Mouse (Mus musculus): ENCODE results near the gene Prkcd. TPM values are rescaled to one million over a fixed set of nuclear protein-coding genes. Genes with fewer than 3 reads are reported as not detected.

The Prkcd gene
- polyA plus RNA-seq, 1 experiment from 2014 or later, result 63.5 TPM

DNA sequence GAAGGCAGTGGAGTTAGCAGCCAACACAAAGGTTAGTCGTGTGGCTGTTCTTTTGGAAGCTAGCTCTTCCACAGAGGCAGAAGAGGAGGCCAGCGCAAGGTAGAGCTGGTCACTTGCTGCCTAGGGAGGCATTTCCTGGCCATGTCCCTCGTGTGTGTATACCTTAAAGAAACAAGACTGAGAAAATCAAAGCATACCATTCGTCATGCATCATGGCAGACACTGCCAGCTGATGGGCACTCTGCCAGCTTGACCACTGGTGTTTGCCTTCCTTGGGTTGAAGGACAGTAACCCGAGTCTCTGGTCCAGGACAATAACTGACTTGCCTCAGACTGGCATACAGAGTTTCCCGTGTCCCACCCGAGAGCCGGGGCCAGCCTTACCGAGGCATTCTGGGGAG lies 55.7 kb downstream of the Prkcd start:
- no peaks in the 10 kb centered on the region for H3K9me3 ChIP-seq (replicated peaks)
- H3K4me1 ChIP-seq, result no peaks in the 10 kb centered on the region
- no peak overlapping the region for H3K4me2 ChIP-seq (replicated peaks)
- no peak for ATAC-seq (ENCODE audit: insufficient number of reproducible peaks, low FRiP score, low TSS enrichment, low read depth)
- no peak overlapping the region for H3K9ac ChIP-seq
- H3K4me3 ChIP-seq (replicated peaks), result no peak overlapping the region
- WGBS, result 81% methylated on average over 9 of the region's 9 CpGs
- peaks cover 90% of the 10 kb centered on the region for H3K36me3 ChIP-seq
- H3K27ac ChIP-seq (replicated peaks), result no peak overlapping the region
- H3K27me3 ChIP-seq, result no peaks in the 10 kb centered on the region

DNA sequence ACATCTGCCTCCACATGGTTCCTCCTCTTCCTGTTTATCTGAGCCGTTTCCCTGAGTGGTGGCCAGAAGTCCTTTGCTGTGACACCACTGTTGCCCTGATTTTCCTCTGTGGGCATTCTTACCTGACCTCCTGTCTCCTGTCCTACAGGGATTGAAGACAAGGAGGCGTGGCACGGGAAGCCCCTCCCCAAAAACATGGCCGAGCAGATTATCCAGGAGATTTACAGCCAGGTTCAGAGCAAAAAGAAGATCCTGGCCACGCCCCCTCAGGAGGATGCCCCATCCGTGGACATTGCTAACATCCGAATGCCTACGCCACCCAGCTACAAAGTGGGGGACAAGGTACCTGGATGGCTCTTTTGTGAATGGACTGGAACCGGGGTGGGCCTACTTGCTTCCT lies 58.0 kb downstream of the Prkcd start:
- no peak for ATAC-seq (ENCODE audit: insufficient number of reproducible peaks, low FRiP score, low TSS enrichment, low read depth)
- no peak overlapping the region for H3K4me3 ChIP-seq (replicated peaks)
- H3K4me1 ChIP-seq, result no peaks in the 10 kb centered on the region
- no peaks in the 10 kb centered on the region for H3K9me3 ChIP-seq (replicated peaks)
- 91% methylated on average over 9 of the region's 9 CpGs for WGBS
- no peak overlapping the region for H3K27ac ChIP-seq (replicated peaks)
- H3K36me3 ChIP-seq, result peaks cover 94% of the 10 kb centered on the region
- H3K4me2 ChIP-seq (replicated peaks), result no peak overlapping the region
- H3K27me3 ChIP-seq, result no peaks in the 10 kb centered on the region
- no peak overlapping the region for H3K9ac ChIP-seq

GRCm38 (mm10) chr14:30566317-30566716 lies 59.7 kb downstream of the Prkcd start:
- H3K4me1 ChIP-seq, result no peaks in the 10 kb centered on the region
- no peak overlapping the region for H3K4me2 ChIP-seq (replicated peaks)
- H3K4me3 ChIP-seq (replicated peaks), result no peak overlapping the region
- peaks cover 84% of the 10 kb centered on the region for H3K36me3 ChIP-seq
- no peak overlapping the region for H3K9ac ChIP-seq
- 89% methylated on average over 6 of the region's 6 CpGs for WGBS
- no peaks in the 10 kb centered on the region for H3K27me3 ChIP-seq
- H3K9me3 ChIP-seq (replicated peaks), result no peaks in the 10 kb centered on the region
- H3K27ac ChIP-seq (replicated peaks), result no peak overlapping the region
- ATAC-seq (ENCODE audit: insufficient number of reproducible peaks, low FRiP score, low TSS enrichment, low read depth), result no peak

GRCm38 (mm10) chr14:30564451-30564850 lies 61.6 kb downstream of the Prkcd start:
- Histone ChIP-seq H3K4me3 (replicated peaks) (no peak overlapping the region), H3K27ac (replicated peaks) (no peak overlapping the region), H3K9ac (no peak overlapping the region), H3K9me3 (replicated peaks) (no peaks in the 10 kb centered on the region), H3K36me3 (peaks cover 84% of the 10 kb centered on the region), H3K27me3 (no peaks in the 10 kb centered on the region), H3K4me2 (replicated peaks) (no peak overlapping the region), H3K4me1 (no peaks in the 10 kb centered on the region)
- 90% methylated on average over 2 of the region's 2 CpGs for WGBS
- no peak for ATAC-seq (ENCODE audit: insufficient number of reproducible peaks, low FRiP score, low TSS enrichment, low read depth)

DNA sequence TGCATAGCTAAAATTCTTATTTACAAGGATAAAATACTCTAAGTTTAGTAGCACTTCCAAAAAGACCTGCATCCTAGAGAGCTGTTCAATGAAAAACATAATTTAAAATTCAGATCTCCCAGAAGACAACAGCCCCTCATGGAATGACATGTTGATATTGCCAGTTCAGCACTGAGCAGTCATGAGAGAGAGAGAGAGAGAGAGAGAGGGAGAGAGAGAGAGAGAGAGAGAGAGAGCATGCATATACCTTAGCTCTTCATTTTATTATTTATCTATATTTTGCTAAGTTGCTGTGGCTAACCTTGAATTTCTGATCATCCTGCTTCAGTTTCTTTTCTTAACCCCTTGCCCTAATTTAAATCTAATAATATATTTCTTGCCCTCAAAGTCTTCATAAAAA lies 63.7 kb downstream of the Prkcd start:
- Histone ChIP-seq H3K27ac (replicated peaks) (no peak overlapping the region), H3K27me3 (no peaks in the 10 kb centered on the region), H3K9ac (no peak overlapping the region), H3K9me3 (replicated peaks) (no peaks in the 10 kb centered on the region), H3K36me3 (peaks cover 75% of the 10 kb centered on the region), H3K4me2 (replicated peaks) (no peak overlapping the region), H3K4me1 (0 out of 2 replicates have a peak, but pooled peaks cover 5% of the 10 kb centered on the region), H3K4me3 (replicated peaks) (no peak overlapping the region)
- ATAC-seq (ENCODE audit: insufficient number of reproducible peaks, low FRiP score, low TSS enrichment, low read depth), result no peak

- Histone ChIP-seq H3K9ac (no peak overlapping the region), H3K4me2 (replicated peaks) (no peak overlapping the region), H3K27ac (replicated peaks) (no peak overlapping the region; the same call in 1 of the 2 replicates), H3K9me3 (replicated peaks) (no peaks in the 10 kb centered on the region), H3K27me3 (no peaks in the 10 kb centered on the region), H3K4me1 (0 out of 2 replicates have a peak, but pooled peaks cover 5% of the 10 kb centered on the region), H3K4me3 (replicated peaks) (no peak overlapping the region), H3K36me3 (peaks cover 69% of the 10 kb centered on the region)
- no peak for ATAC-seq (ENCODE audit: insufficient number of reproducible peaks, low FRiP score, low TSS enrichment, low read depth)
- WGBS, result 72% methylated on average over 14 of the region's 14 CpGs
Observed at GRCm38 (mm10) chr14:30561470-30562187, 64.4 kb downstream of the Prkcd start.

DNA sequence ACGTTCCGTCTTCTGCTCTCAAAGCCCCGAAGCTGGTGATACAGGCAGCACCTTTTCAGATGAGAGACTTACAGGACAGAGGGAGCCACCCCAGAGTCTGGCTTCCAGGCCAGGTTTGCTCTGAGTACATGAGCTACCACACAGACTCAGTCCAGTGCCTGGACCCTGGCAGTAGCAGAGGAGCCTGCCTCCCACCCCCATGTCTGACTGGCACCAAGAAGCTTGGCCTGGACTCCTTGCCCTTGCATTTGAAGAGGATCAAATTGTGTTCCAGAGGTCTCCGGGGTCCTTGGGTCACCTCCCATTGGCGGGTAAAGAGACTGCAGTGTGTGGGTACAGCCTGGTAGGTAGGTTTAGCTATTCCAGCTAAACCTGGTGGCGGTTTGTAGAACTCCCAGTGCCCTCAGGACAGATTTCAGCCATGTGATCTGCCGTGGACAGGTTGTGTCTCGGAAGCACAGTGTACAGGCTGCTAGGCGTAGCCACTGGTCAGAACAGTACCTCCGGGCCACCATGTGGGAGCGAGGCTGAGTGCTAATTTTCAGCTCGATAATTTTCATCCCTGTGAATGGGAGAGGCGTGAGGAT lies 65.1 kb downstream of the Prkcd start:
- H3K9me3 ChIP-seq (replicated peaks), result no peaks in the 10 kb centered on the region
- 87% methylated on average over 13 of the region's 13 CpGs for WGBS
- H3K27me3 ChIP-seq, result no peaks in the 10 kb centered on the region
- peaks cover 68% of the 10 kb centered on the region for H3K36me3 ChIP-seq
- no peak for ATAC-seq (ENCODE audit: insufficient number of reproducible peaks, low FRiP score, low TSS enrichment, low read depth)
- no peak overlapping the region for H3K9ac ChIP-seq
- H3K27ac ChIP-seq (replicated peaks), result no peak overlapping the region
- no peak overlapping the region for H3K4me2 ChIP-seq (replicated peaks)
- no peak overlapping the region for H3K4me3 ChIP-seq (replicated peaks)
- 0 out of 2 replicates have a peak, but pooled peaks cover 9% of the 10 kb centered on the region for H3K4me1 ChIP-seq

DNA sequence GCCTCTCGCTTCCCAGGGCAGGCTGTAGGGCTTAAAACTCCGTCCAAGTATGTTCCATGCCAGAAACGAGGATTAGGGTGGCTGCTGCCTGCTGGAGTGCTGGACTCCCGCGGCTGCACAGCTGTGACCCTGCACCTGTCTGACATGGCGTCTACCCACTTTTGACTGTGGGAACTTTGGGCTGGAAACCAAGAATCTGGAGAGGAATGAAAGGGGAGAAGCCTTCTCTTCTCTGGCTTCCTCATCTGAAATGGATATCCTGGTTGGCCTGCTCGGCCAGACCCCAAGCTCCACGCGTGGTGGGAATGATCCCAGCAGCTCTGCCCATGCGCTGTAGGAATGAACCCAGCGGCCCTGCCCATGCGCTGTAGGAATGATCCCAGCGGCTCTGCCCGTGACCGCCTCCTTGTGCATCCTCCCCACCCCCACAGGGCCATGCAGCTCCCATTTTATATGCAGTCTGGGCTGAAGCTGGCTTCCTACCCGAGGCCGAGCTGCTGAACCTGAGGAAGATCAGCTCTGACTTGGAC lies 66.6 kb downstream of the Prkcd start:
- ATAC-seq (ENCODE audit: insufficient number of reproducible peaks, low FRiP score, low TSS enrichment, low read depth), result peak; percentile 26; the same call in 1 of the 2 replicates
- Histone ChIP-seq H3K27me3 (no peaks in the 10 kb centered on the region), H3K9ac (no peak overlapping the region), H3K4me2 (replicated peaks) (no peak overlapping the region), H3K27ac (replicated peaks) (no peak overlapping the region), H3K9me3 (replicated peaks) (no peaks in the 10 kb centered on the region), H3K4me3 (replicated peaks) (no peak overlapping the region), H3K36me3 (peaks cover 57% of the 10 kb centered on the region), H3K4me1 (0 out of 2 replicates have a peak, but pooled peaks cover 9% of the 10 kb centered on the region)
- WGBS, result 76% methylated on average over 17 of the region's 17 CpGs

GRCm38 (mm10) chr14:30557730-30558129 lies 68.3 kb downstream of the Prkcd start:
- Histone ChIP-seq H3K9me3 (replicated peaks) (no peaks in the 10 kb centered on the region), H3K9ac (no peak overlapping the region), H3K36me3 (peaks cover 47% of the 10 kb centered on the region), H3K4me3 (replicated peaks) (no peak overlapping the region), H3K4me1 (0 out of 2 replicates have a peak, but pooled peaks cover 9% of the 10 kb centered on the region), H3K27ac (replicated peaks) (0 out of 2 replicates have a peak overlapping the region, but pooled peaks have one; percentile 1), H3K27me3 (no peaks in the 10 kb centered on the region), H3K4me2 (replicated peaks) (no peak overlapping the region)
- no peak for ATAC-seq (ENCODE audit: insufficient number of reproducible peaks, low FRiP score, low TSS enrichment, low read depth)
- 69% methylated on average over 9 of the region's 9 CpGs for WGBS

- H3K4me3 ChIP-seq (replicated peaks), result no peak overlapping the region
- H3K9ac ChIP-seq, result no peak overlapping the region
- no peak for ATAC-seq (ENCODE audit: insufficient number of reproducible peaks, low FRiP score, low TSS enrichment, low read depth)
- H3K4me1 ChIP-seq, result peaks cover 10% of the 10 kb centered on the region
- no peaks in the 10 kb centered on the region for H3K27me3 ChIP-seq
- peaks cover 43% of the 10 kb centered on the region for H3K36me3 ChIP-seq
- H3K27ac ChIP-seq (replicated peaks), result no peak overlapping the region
- no peaks in the 10 kb centered on the region for H3K9me3 ChIP-seq (replicated peaks)
- 81% methylated on average over 2 of the region's 2 CpGs for WGBS
- no peak overlapping the region for H3K4me2 ChIP-seq (replicated peaks)
Observed at GRCm38 (mm10) chr14:30556651-30557050, 69.4 kb downstream of the Prkcd start.

DNA sequence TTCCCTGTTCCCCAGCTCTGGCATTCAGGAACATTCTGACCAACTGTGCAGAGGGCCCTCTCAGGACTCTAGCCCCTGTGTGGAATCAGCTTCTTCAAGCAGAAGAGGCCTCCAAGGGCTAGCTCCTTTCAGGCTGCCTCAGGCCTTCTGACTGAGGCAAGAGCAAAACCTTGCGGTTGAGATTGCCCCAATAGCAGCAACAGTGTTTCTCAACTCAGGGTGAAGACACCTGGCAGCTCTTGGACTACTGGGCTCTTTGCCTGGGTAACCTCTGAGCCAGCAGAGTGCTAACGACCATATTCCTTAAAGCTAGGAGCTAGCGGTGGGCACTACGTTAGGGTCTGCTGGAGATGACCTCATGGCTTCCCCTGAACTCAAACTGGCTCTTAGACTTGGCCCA lies 72.8 kb downstream of the Prkcd start:
- Histone ChIP-seq H3K4me1 (peaks cover 35% of the 10 kb centered on the region), H3K9ac (no peak overlapping the region), H3K27ac (replicated peaks) (no peak overlapping the region), H3K9me3 (replicated peaks) (no peaks in the 10 kb centered on the region), H3K4me2 (replicated peaks) (no peak overlapping the region), H3K27me3 (no peaks in the 10 kb centered on the region), H3K36me3 (peaks cover 10% of the 10 kb centered on the region; the same call in 1 of the 2 replicates), H3K4me3 (replicated peaks) (no peak overlapping the region)
- no peak for ATAC-seq (ENCODE audit: insufficient number of reproducible peaks, low FRiP score, low TSS enrichment, low read depth)
- WGBS, result 90% methylated on average over 4 of the region's 4 CpGs
